ENCODE assay signal across 22 mouse cellular contexts in the genomic region with DNA sequence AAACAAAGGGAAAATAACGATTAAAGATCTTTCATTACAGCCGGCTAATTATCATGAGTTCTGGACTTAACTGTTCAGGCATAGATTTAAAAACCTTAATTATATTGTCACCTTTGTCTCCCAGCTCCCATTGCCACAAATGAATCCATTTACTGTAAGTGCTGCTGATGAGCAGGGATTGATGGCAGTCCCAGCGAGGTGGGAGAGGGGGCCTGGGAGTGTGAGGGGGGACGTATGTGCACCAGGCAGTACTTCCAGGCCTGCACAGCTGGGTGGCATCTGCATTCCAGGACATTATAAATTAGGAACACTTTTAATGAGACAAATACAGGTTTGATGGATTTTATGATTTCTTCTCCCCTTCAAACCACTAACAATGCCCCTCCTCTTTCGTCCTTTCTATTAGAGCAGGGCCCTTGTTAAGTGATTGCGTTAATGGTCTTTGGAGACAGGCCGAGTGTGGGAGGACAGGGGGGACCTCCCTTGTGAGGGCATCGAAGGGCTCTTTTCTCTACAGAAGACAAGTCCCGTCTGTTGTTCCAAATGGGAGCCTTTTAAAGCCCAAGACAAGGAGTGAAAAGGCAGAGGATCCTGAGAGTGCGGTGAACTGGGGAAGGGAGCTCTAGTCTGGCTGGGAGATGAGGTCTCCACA.
DNase-seq lines count a peak whose midpoint lies in the region; ATAC-seq and TF ChIP-seq lines count a peak whose summit lies in the region.
"Had no signal": no experiment of that assay in that cellular context is flagged by ENCODE, and none has a peak within 500 bp of the region (broad histone marks: within the 10 kb centered on the region; RNA-seq: fewer than 3 reads in every experiment).

No protein-coding gene starts in this region.

- 0 out of 2 replicates have a peak, but pooled peaks have one; percentile 32 for ATAC-seq in forebrain, embryonic 14.5 days
- no peak for ATAC-seq in forebrain, embryonic 11.5 days (replicated peaks; ENCODE audit: low FRiP score)
- peak; percentile 50 for ATAC-seq in kidney, embryonic 15.5 days (replicated peaks; ENCODE audit: low FRiP score)
- ATAC-seq in hindbrain, embryonic 14.5 days (ENCODE audit: low FRiP score): no peak
- ATAC-seq: intestine, postnatal 0 days; midbrain, embryonic 15.5 days had no signal

- WGBS in forebrain, embryonic 14.5 days: 10% methylated on average over 10 of the region's 10 CpGs
- WGBS in forebrain, embryonic 11.5 days: 41% methylated on average over 10 of the region's 10 CpGs
- 36% methylated on average over 10 of the region's 10 CpGs for WGBS in kidney, embryonic 15.5 days
- WGBS in hindbrain, embryonic 14.5 days: 37% methylated on average over 10 of the region's 10 CpGs

- no peak overlapping the region for H3K9ac ChIP-seq in forebrain, embryonic 14.5 days (ENCODE audit: low read length)
- H3K9ac ChIP-seq in forebrain, embryonic 11.5 days (ENCODE audit: low read length): no peak overlapping the region
- no peak overlapping the region for H3K9ac ChIP-seq in kidney, embryonic 15.5 days
- no peak overlapping the region for H3K9ac ChIP-seq in hindbrain, embryonic 14.5 days
- H3K9ac ChIP-seq: embryonic facial prominence, embryonic 15.5 days; heart, embryonic 13.5 days; limb, embryonic 15.5 days; liver, embryonic 14.5 days; lung, embryonic 14.5 days; midbrain, embryonic 15.5 days had no signal

- DNase-seq in forebrain, embryonic 14.5 days (ENCODE audit: low spot score): peak; percentile 46
- no peak for DNase-seq in forebrain, embryonic 11.5 days (ENCODE audit: low spot score)
- DNase-seq in kidney, adult 8-10 months: no peak
- DNase-seq in brain, embryonic 14.5 days (ENCODE audit: low read depth): peak; percentile 75
- no peak for DNase-seq in hindbrain, embryonic 14.5 days (ENCODE audit: low spot score)
- no peak for DNase-seq in adrenal gland, postnatal 4 days (ENCODE audit: low spot score in 2 of 2)
- DNase-seq: adrenal gland, postnatal 25 days; cerebellum, adult 11 months; cerebellum, adult 9-11 months; gastrocnemius, postnatal 14 days; heart, adult 18-20 months; heart, postnatal 14 days; lung, embryonic 14.5 days; right cerebral cortex, postnatal 14 days had no signal

- H3K4me1 ChIP-seq in forebrain, embryonic 14.5 days (ENCODE audit: control insufficient read depth, insufficient read depth, low read length): peaks cover 12% of the 10 kb centered on the region
- H3K4me1 ChIP-seq in forebrain, embryonic 11.5 days (replicated peaks; ENCODE audit: control insufficient read depth, insufficient read depth, low read length): peaks cover 4% of the 10 kb centered on the region; the same call in 1 of the 2 replicates
- peaks cover 22% of the 10 kb centered on the region for H3K4me1 ChIP-seq in kidney, embryonic 15.5 days
- peaks cover 20% of the 10 kb centered on the region for H3K4me1 ChIP-seq in hindbrain, embryonic 14.5 days (replicated peaks; ENCODE audit: control insufficient read depth, insufficient read depth, low read length)
- H3K4me1 ChIP-seq: embryonic facial prominence, embryonic 15.5 days; heart, embryonic 13.5 days; limb, embryonic 15.5 days; midbrain, embryonic 15.5 days had no signal

- no peaks in the 10 kb centered on the region for H3K27me3 ChIP-seq in forebrain, embryonic 14.5 days (replicated peaks; ENCODE audit: control insufficient read depth, insufficient read depth, low read length)
- no peaks in the 10 kb centered on the region for H3K27me3 ChIP-seq in forebrain, embryonic 11.5 days (ENCODE audit: control insufficient read depth, insufficient read depth, low read length)
- H3K27me3 ChIP-seq in kidney, embryonic 15.5 days: no peaks in the 10 kb centered on the region
- no peaks in the 10 kb centered on the region for H3K27me3 ChIP-seq in hindbrain, embryonic 14.5 days (ENCODE audit: control insufficient read depth, insufficient read depth, low read length)
- H3K27me3 ChIP-seq: embryonic facial prominence, embryonic 15.5 days; limb, embryonic 15.5 days; midbrain, embryonic 15.5 days had no signal

- H3K9me3 ChIP-seq in forebrain, embryonic 14.5 days (replicated peaks; ENCODE audit: control insufficient read depth, low read length): no peaks in the 10 kb centered on the region
- no peaks in the 10 kb centered on the region for H3K9me3 ChIP-seq in forebrain, embryonic 11.5 days (ENCODE audit: control insufficient read depth, low read length)
- H3K9me3 ChIP-seq in kidney, embryonic 15.5 days (replicated peaks): no peaks in the 10 kb centered on the region
- no peaks in the 10 kb centered on the region for H3K9me3 ChIP-seq in hindbrain, embryonic 14.5 days (ENCODE audit: control insufficient read depth, low read length)
- H3K9me3 ChIP-seq: embryonic facial prominence, embryonic 15.5 days; heart, embryonic 13.5 days; limb, embryonic 15.5 days; midbrain, embryonic 15.5 days had no signal

- no peaks in the 10 kb centered on the region for H3K36me3 ChIP-seq in forebrain, embryonic 14.5 days (ENCODE audit: control insufficient read depth, insufficient read depth, low read length)
- no peaks in the 10 kb centered on the region for H3K36me3 ChIP-seq in forebrain, embryonic 11.5 days (ENCODE audit: control insufficient read depth, insufficient read depth, low read length)
- H3K36me3 ChIP-seq in kidney, embryonic 15.5 days: no peaks in the 10 kb centered on the region
- no peaks in the 10 kb centered on the region for H3K36me3 ChIP-seq in hindbrain, embryonic 14.5 days (replicated peaks; ENCODE audit: control insufficient read depth, insufficient read depth)
- H3K36me3 ChIP-seq: embryonic facial prominence, embryonic 15.5 days; heart, embryonic 13.5 days; limb, embryonic 15.5 days; midbrain, embryonic 15.5 days had no signal

- no peak overlapping the region for H3K4me2 ChIP-seq in forebrain, embryonic 14.5 days (ENCODE audit: low read length)
- no peak overlapping the region for H3K4me2 ChIP-seq in forebrain, embryonic 11.5 days (ENCODE audit: low read depth, low read length, severe bottlenecking)
- H3K4me2 ChIP-seq in kidney, embryonic 15.5 days: no peak overlapping the region
- no peak overlapping the region for H3K4me2 ChIP-seq in hindbrain, embryonic 14.5 days (replicated peaks)
- H3K4me2 ChIP-seq: embryonic facial prominence, embryonic 15.5 days; heart, embryonic 13.5 days; limb, embryonic 15.5 days; lung, embryonic 14.5 days; midbrain, embryonic 15.5 days had no signal

- no peak for TF ChIP-seq POLR2A in brain, embryonic 14.5 days (IDR thresholded peaks at IDR 0.05; ENCODE audit: borderline replicate concordance, extremely low read depth, insufficient read depth, insufficient read length, poor library complexity, severe bottlenecking)

- no peak overlapping the region for H3K4me3 ChIP-seq in forebrain, embryonic 14.5 days (ENCODE audit: low read depth, low read length)
- H3K4me3 ChIP-seq in forebrain, embryonic 11.5 days (ENCODE audit: low read depth, low read length): no peak overlapping the region
- H3K4me3 ChIP-seq in kidney, embryonic 15.5 days (replicated peaks): no peak overlapping the region
- no peak overlapping the region for H3K4me3 ChIP-seq in hindbrain, embryonic 14.5 days (replicated peaks; ENCODE audit: low read length)
- H3K4me3 ChIP-seq: embryonic facial prominence, embryonic 15.5 days; heart, embryonic 13.5 days; left cerebral cortex, adult 2 months; limb, embryonic 15.5 days; midbrain, embryonic 15.5 days had no signal

- H3K27ac ChIP-seq in forebrain, embryonic 14.5 days (ENCODE audit: low read depth, low read length): no peak overlapping the region
- H3K27ac ChIP-seq in forebrain, embryonic 11.5 days (ENCODE audit: low read depth, low read length): no peak overlapping the region
- 0 out of 2 replicates have a peak overlapping the region, but pooled peaks have one; percentile 27 for H3K27ac ChIP-seq in kidney, embryonic 15.5 days
- H3K27ac ChIP-seq in hindbrain, embryonic 14.5 days: 0 out of 2 replicates have a peak overlapping the region, but pooled peaks have one; percentile 48
- H3K27ac ChIP-seq: embryonic facial prominence, embryonic 15.5 days; heart, embryonic 13.5 days; left cerebral cortex, adult 2 months; limb, embryonic 15.5 days; liver, embryonic 14.5 days; midbrain, embryonic 15.5 days had no signal

- TF ChIP-seq CTCF in brain, embryonic 14.5 days (IDR thresholded peaks at IDR 0.05; ENCODE audit: borderline replicate concordance, extremely low read depth, insufficient read depth, insufficient read length): no peak

Comparison
In these comparisons a context has a peak if more than half of its experiments do, and no peak if none do; other contexts are left out.
1. ATAC-seq: peak in forebrain, embryonic 14.5 days (single experiment) and kidney, embryonic 15.5 days (single experiment); none in forebrain, embryonic 11.5 days (single experiment) and hindbrain, embryonic 14.5 days (single experiment).
2. DNase-seq: peak in forebrain, embryonic 14.5 days (single experiment) and brain, embryonic 14.5 days (single experiment); none in forebrain, embryonic 11.5 days (single experiment), kidney, adult 8-10 months (0 of 2), hindbrain, embryonic 14.5 days (single experiment) and adrenal gland, postnatal 4 days (0 of 2).
3. H3K27ac ChIP-seq: peak in kidney, embryonic 15.5 days (single experiment) and hindbrain, embryonic 14.5 days (single experiment); none in forebrain, embryonic 14.5 days (single experiment) and forebrain, embryonic 11.5 days (single experiment).